Mouse (Mus musculus): Measurements from ENCODE around the gene Dph7. TPM values are rescaled to one million over a fixed set of nuclear protein-coding genes. Genes with fewer than 3 reads are reported as not detected.

The Dph7 gene
- polyA plus RNA-seq, 1 experiment from 2014 or later: 22.1 TPM

GRCm38 (mm10) chr2:24976960-24977359, 14.8 kb downstream of the Dph7 start:
- H3K27ac ChIP-seq (ENCODE audit: low read length): no peak overlapping the region
- H3K4me3 ChIP-seq (replicated peaks; ENCODE audit: low read length): no peak overlapping the region
- ATAC-seq (ENCODE audit: insufficient read depth, low FRiP score): no peak

DNA sequence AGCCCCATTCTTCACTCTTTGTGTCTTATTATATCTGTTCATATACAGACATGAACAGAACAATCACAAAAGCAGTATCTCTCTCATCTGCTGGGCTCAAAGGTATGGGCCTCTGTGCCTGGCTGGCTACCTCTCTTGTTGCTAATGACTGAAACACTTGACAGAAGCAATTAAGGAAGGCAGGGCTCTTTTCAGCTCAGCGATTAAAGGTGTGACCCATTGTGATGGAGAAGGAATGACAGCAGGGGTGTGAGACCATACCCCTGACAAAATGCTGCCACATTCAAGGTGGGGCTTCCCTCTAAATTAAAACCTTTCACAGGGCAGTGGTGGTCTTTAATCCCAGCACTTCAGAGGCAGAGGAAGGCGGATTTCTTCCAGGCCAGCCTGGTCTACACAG, 25.6 kb downstream of the Dph7 start:
- Histone ChIP-seq H3K27me3 (ENCODE audit: control insufficient read depth, insufficient read depth, low read length) (no peaks in the 10 kb centered on the region), H3K36me3 (ENCODE audit: control insufficient read depth, insufficient read depth, low read length) (no peaks in the 10 kb centered on the region), H3K27ac (ENCODE audit: low read length) (no peak overlapping the region), H3K9me3 (replicated peaks; ENCODE audit: control insufficient read depth, low read length) (no peaks in the 10 kb centered on the region), H3K4me1 (ENCODE audit: control insufficient read depth, insufficient read depth, low read length) (no peaks in the 10 kb centered on the region), H3K4me3 (replicated peaks; ENCODE audit: low read length) (no peak overlapping the region), H3K4me2 (ENCODE audit: low read depth, low read length) (no peak overlapping the region), H3K9ac (ENCODE audit: low read length) (no peak overlapping the region)
- ATAC-seq (ENCODE audit: insufficient read depth, low FRiP score): no peak
- 53% methylated on average over 2 of the region's 2 CpGs for WGBS

More at GRCm38 (mm10) chr2:24976960-24977359, 14.8 kb downstream of the Dph7 start:
- peaks cover 14% of the 10 kb centered on the region for H3K4me1 ChIP-seq (ENCODE audit: control insufficient read depth, insufficient read depth, low read length)
- H3K9me3 ChIP-seq (replicated peaks; ENCODE audit: control insufficient read depth, low read length): no peaks in the 10 kb centered on the region
- WGBS: 87% methylated on average over 5 of the region's 5 CpGs
- no peak overlapping the region for H3K9ac ChIP-seq (ENCODE audit: low read length)
- H3K4me2 ChIP-seq (ENCODE audit: low read depth, low read length): no peak overlapping the region
- H3K27me3 ChIP-seq (ENCODE audit: control insufficient read depth, insufficient read depth, low read length): no peaks in the 10 kb centered on the region
- 0 out of 2 replicates have a peak, but pooled peaks cover 4% of the 10 kb centered on the region for H3K36me3 ChIP-seq (ENCODE audit: control insufficient read depth, insufficient read depth, low read length)

- no peak overlapping the region for H3K4me2 ChIP-seq (ENCODE audit: low read depth, low read length)
- no peaks in the 10 kb centered on the region for H3K27me3 ChIP-seq (ENCODE audit: control insufficient read depth, insufficient read depth, low read length)
- H3K36me3 ChIP-seq (ENCODE audit: control insufficient read depth, insufficient read depth, low read length): no peaks in the 10 kb centered on the region
- no peak overlapping the region for H3K9ac ChIP-seq (ENCODE audit: low read length)
- no peaks in the 10 kb centered on the region for H3K4me1 ChIP-seq (ENCODE audit: control insufficient read depth, insufficient read depth, low read length)
- ATAC-seq (ENCODE audit: insufficient read depth, low FRiP score): no peak
- H3K9me3 ChIP-seq (replicated peaks; ENCODE audit: control insufficient read depth, low read length): no peaks in the 10 kb centered on the region
- no peak overlapping the region for H3K27ac ChIP-seq (ENCODE audit: low read length)
- 88% methylated on average over 6 of the region's 6 CpGs for WGBS
- no peak overlapping the region for H3K4me3 ChIP-seq (replicated peaks; ENCODE audit: low read length)
These were observed 33.1 kb downstream of the Dph7 start for GRCm38 (mm10) chr2:24995332-24995731.

DNA sequence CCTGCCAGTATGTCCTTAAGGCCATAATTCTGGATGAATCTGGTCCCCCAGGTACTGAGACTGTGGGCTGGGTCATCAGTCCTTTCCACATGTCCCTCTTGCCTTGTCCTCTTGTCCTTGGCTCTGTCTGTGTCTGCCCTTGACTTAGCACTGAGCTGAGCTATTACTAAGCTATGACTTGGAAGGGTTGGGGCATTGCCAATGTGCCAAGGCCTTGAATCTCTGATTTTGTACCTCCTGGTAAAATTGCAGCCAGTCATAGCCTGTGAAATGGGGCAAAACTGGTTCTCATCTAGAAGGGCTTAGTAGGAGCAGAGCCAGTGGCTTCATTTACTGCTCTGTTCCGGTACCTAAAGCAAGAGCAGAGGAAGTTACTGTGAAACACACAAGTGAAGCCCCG, 34.3 kb downstream of the Dph7 start:
- no peak overlapping the region for H3K9ac ChIP-seq (ENCODE audit: low read length)
- WGBS: 90% methylated on average over 2 of the region's 2 CpGs

GRCm38 (mm10) chr2:25000544-25001235, 38.5 kb downstream of the Dph7 start:
- no peaks in the 10 kb centered on the region for H3K27me3 ChIP-seq (ENCODE audit: control insufficient read depth, insufficient read depth, low read length)
- ATAC-seq (ENCODE audit: insufficient read depth, low FRiP score): no peak
- H3K36me3 ChIP-seq (ENCODE audit: control insufficient read depth, insufficient read depth, low read length): no peaks in the 10 kb centered on the region

More for the DNA sequence above, 34.3 kb downstream of the Dph7 start:
- Histone ChIP-seq H3K9me3 (replicated peaks; ENCODE audit: control insufficient read depth, low read length) (no peaks in the 10 kb centered on the region), H3K27me3 (ENCODE audit: control insufficient read depth, insufficient read depth, low read length) (no peaks in the 10 kb centered on the region), H3K4me2 (ENCODE audit: low read depth, low read length) (no peak overlapping the region), H3K4me3 (replicated peaks; ENCODE audit: low read length) (no peak overlapping the region), H3K36me3 (ENCODE audit: control insufficient read depth, insufficient read depth, low read length) (no peaks in the 10 kb centered on the region), H3K27ac (ENCODE audit: low read length) (no peak overlapping the region), H3K4me1 (ENCODE audit: control insufficient read depth, insufficient read depth, low read length) (no peaks in the 10 kb centered on the region)
- ATAC-seq (ENCODE audit: insufficient read depth, low FRiP score): no peak

GRCm38 (mm10) chr2:25003946-25004786, 42.0 kb downstream of the Dph7 start:
- Histone ChIP-seq H3K4me3 (replicated peaks; ENCODE audit: low read length) (no peak overlapping the region), H3K4me1 (ENCODE audit: control insufficient read depth, insufficient read depth, low read length) (no peaks in the 10 kb centered on the region), H3K36me3 (ENCODE audit: control insufficient read depth, insufficient read depth, low read length) (no peaks in the 10 kb centered on the region), H3K9ac (ENCODE audit: low read length) (no peak overlapping the region), H3K4me2 (ENCODE audit: low read depth, low read length) (no peak overlapping the region), H3K27me3 (ENCODE audit: control insufficient read depth, insufficient read depth, low read length) (no peaks in the 10 kb centered on the region), H3K27ac (ENCODE audit: low read length) (no peak overlapping the region), H3K9me3 (replicated peaks; ENCODE audit: control insufficient read depth, low read length) (no peaks in the 10 kb centered on the region)
- no peak for ATAC-seq (ENCODE audit: insufficient read depth, low FRiP score)
- WGBS: 87% methylated on average over 9 of the region's 9 CpGs

More at GRCm38 (mm10) chr2:25000544-25001235, 38.5 kb downstream of the Dph7 start:
- Histone ChIP-seq H3K9me3 (replicated peaks; ENCODE audit: control insufficient read depth, low read length) (no peaks in the 10 kb centered on the region), H3K4me3 (replicated peaks; ENCODE audit: low read length) (no peak overlapping the region), H3K4me1 (ENCODE audit: control insufficient read depth, insufficient read depth, low read length) (no peaks in the 10 kb centered on the region), H3K27ac (ENCODE audit: low read length) (no peak overlapping the region), H3K4me2 (ENCODE audit: low read depth, low read length) (no peak overlapping the region), H3K9ac (ENCODE audit: low read length) (no peak overlapping the region)
- 70% methylated on average over 3 of the region's 3 CpGs for WGBS

GRCm38 (mm10) chr2:25006767-25007166, 44.6 kb downstream of the Dph7 start:
- no peak for ATAC-seq (ENCODE audit: insufficient read depth, low FRiP score)
- Histone ChIP-seq H3K4me1 (ENCODE audit: control insufficient read depth, insufficient read depth, low read length) (no peaks in the 10 kb centered on the region), H3K4me3 (replicated peaks; ENCODE audit: low read length) (no peak overlapping the region), H3K9me3 (replicated peaks; ENCODE audit: control insufficient read depth, low read length) (no peaks in the 10 kb centered on the region), H3K36me3 (ENCODE audit: control insufficient read depth, insufficient read depth, low read length) (no peaks in the 10 kb centered on the region), H3K4me2 (ENCODE audit: low read depth, low read length) (no peak overlapping the region), H3K9ac (ENCODE audit: low read length) (no peak overlapping the region), H3K27ac (ENCODE audit: low read length) (no peak overlapping the region), H3K27me3 (ENCODE audit: control insufficient read depth, insufficient read depth, low read length) (no peaks in the 10 kb centered on the region)
- 85% methylated on average over 1 of the region's 1 CpGs for WGBS

GRCm38 (mm10) chr2:25008250-25008649, 46.0 kb downstream of the Dph7 start:
- Histone ChIP-seq H3K4me1 (ENCODE audit: control insufficient read depth, insufficient read depth, low read length) (no peaks in the 10 kb centered on the region), H3K4me3 (replicated peaks; ENCODE audit: low read length) (no peak overlapping the region), H3K36me3 (ENCODE audit: control insufficient read depth, insufficient read depth, low read length) (no peaks in the 10 kb centered on the region), H3K9ac (ENCODE audit: low read length) (no peak overlapping the region), H3K27ac (ENCODE audit: low read length) (no peak overlapping the region), H3K27me3 (ENCODE audit: control insufficient read depth, insufficient read depth, low read length) (no peaks in the 10 kb centered on the region), H3K4me2 (ENCODE audit: low read depth, low read length) (no peak overlapping the region), H3K9me3 (replicated peaks; ENCODE audit: control insufficient read depth, low read length) (no peaks in the 10 kb centered on the region)
- no peak for ATAC-seq (ENCODE audit: insufficient read depth, low FRiP score)

Measured in stomach, embryonic 16.5 days (tissue).